Mouse (Mus musculus): ENCODE data around the gene Mphosph9. TPM values are rescaled to one million over a fixed set of nuclear protein-coding genes. Genes with fewer than 3 reads are reported as not detected.

Mphosph9 gene
- total and polyA plus RNA-seq, 3 experiments, result 10.4 to 60.8 (median 10.9) TPM

DNA sequence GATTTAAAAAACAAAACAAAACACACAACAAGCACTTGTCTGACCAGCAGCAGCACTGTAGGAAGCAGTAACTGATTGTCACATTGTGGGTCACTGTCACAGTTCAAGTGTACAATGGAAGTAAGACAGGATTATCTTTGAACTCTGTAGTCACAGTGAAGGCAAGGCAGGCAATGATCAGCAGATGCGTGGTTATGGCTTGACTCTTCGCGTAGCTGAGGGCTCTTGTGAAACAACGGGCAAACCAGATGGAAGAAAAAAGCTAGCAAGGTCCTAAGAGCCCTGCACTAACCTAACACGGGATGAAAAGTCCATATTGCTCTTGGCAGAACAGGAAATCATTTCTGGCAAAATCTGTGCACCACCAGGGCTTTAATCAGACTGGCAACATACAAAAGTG is 76.7 kb downstream of the Mphosph9 start:
- Histone ChIP-seq H3K27me3 (ENCODE audit: control insufficient read depth in 1 of 2, insufficient read depth in 2 of 2, low read length in 2 of 2) (no peaks in the 10 kb centered on the region), H3K9me3 (replicated peaks; ENCODE audit: insufficient read depth, low read length) (no peaks in the 10 kb centered on the region), H3K79me2 (ENCODE audit: control insufficient read depth, insufficient read depth, low read length, poor library complexity) (peaks cover 15% of the 10 kb centered on the region), H3K9ac (ENCODE audit: control insufficient read depth, low read depth, low read length, poor library complexity, severe bottlenecking) (no peak overlapping the region), H3K4me1 (ENCODE audit: control insufficient read depth in 1 of 2, insufficient read depth in 2 of 2, low read length in 2 of 2) (no peaks in the 10 kb centered on the region), H3K36me3 (ENCODE audit: control insufficient read depth in 1 of 2, insufficient read depth in 2 of 2, low read length in 2 of 2) (peaks cover 0 to 3% of the 10 kb centered on the region in 2 experiments), H3K4me3 (ENCODE audit: control insufficient read depth in 1 of 2, insufficient read depth in 1 of 2, low read depth in 2 of 2, low read length in 2 of 2) (no peak overlapping the region), H3K27ac (ENCODE audit: control insufficient read depth, low read depth, low read length) (no peak overlapping the region)
- no peak for TF ChIP-seq ZC3H11A (IDR thresholded peaks at IDR 0.05; ENCODE audit: low read depth, low read length)
- no peak for DNase-seq (ENCODE audit: low read depth, low spot score)

- peaks cover 0 to 3% of the 10 kb centered on the region in 2 experiments for H3K36me3 ChIP-seq (ENCODE audit: control insufficient read depth in 1 of 2, insufficient read depth in 2 of 2, low read length in 2 of 2)
- peaks cover 15% of the 10 kb centered on the region for H3K79me2 ChIP-seq (ENCODE audit: control insufficient read depth, insufficient read depth, low read length, poor library complexity)
- no peaks in the 10 kb centered on the region for H3K4me1 ChIP-seq (ENCODE audit: control insufficient read depth in 1 of 2, insufficient read depth in 2 of 2, low read length in 2 of 2)
- peak; percentile 68 for DNase-seq (ENCODE audit: low read depth, low spot score)
- no peaks in the 10 kb centered on the region for H3K27me3 ChIP-seq (ENCODE audit: control insufficient read depth in 1 of 2, insufficient read depth in 2 of 2, low read length in 2 of 2)
- no peaks in the 10 kb centered on the region for H3K9me3 ChIP-seq (replicated peaks; ENCODE audit: insufficient read depth, low read length)
- peak within 1 kb of the TSS; percentile 98 for H3K9ac ChIP-seq (ENCODE audit: control insufficient read depth, low read depth, low read length, poor library complexity, severe bottlenecking)
- peak within 1 kb of the TSS; percentile 78 to 97 for H3K4me3 ChIP-seq (ENCODE audit: control insufficient read depth in 1 of 2, insufficient read depth in 1 of 2, low read depth in 2 of 2, low read length in 2 of 2)
- peak within 1 kb of the TSS; percentile 67 for H3K27ac ChIP-seq (ENCODE audit: control insufficient read depth, low read depth, low read length)
- TF ChIP-seq RCOR1 (IDR thresholded peaks at IDR 0.05; ENCODE audit: low read depth, low read length), result no peak
- no peak for TF ChIP-seq CHD2 (IDR thresholded peaks at IDR 0.05; ENCODE audit: low read length)
- TF ChIP-seq POLR2AphosphoS2 (IDR thresholded peaks at IDR 0.05; ENCODE audit: low read length), result no peak
- TF ChIP-seq NRF1 (IDR thresholded peaks at IDR 0.05; ENCODE audit: insufficient read depth, low read depth, low read length, poor library complexity, severe bottlenecking), result 0 out of 2 replicates have a peak, but pooled peaks have one; percentile 10
- TF ChIP-seq GABPA (IDR thresholded peaks at IDR 0.05; ENCODE audit: low read depth, low read length), result no peak
- TF ChIP-seq MYC (IDR thresholded peaks at IDR 0.05; ENCODE audit: low read depth, low read length), result 0 out of 2 replicates have a peak, but pooled peaks have one; percentile 23
- TF ChIP-seq GATA1 (IDR thresholded peaks at IDR 0.05; ENCODE audit: low read depth, low read length), result no peak
- no peak for TF ChIP-seq TCF12 (IDR thresholded peaks at IDR 0.05; ENCODE audit: low read depth, low read length)
- TF ChIP-seq MEF2A (IDR thresholded peaks at IDR 0.05; ENCODE audit: extremely low read depth, insufficient replicate concordance, low read depth, low read length, poor library complexity, severe bottlenecking), result no peak
- no peak for TF ChIP-seq E2F4 (IDR thresholded peaks at IDR 0.05; ENCODE audit: borderline replicate concordance, low read depth, low read length)
- TF ChIP-seq JUND (IDR thresholded peaks at IDR 0.05; ENCODE audit: low read depth, low read length), result no peak
- TF ChIP-seq MAX (IDR thresholded peaks at IDR 0.05; ENCODE audit: low read length), result no peak; the same call in 1 of the 2 replicates
- TF ChIP-seq POLR2AphosphoS5 (IDR thresholded peaks at IDR 0.05; ENCODE audit: borderline replicate concordance, low read depth, low read length), result no peak
- TF ChIP-seq CTCF (IDR thresholded peaks at IDR 0.05 in 2 of 3, conservative IDR thresholded peaks at IDR 0.05 in 1 of 3; ENCODE audit: control insufficient read depth in 1 of 3, insufficient read depth in 1 of 3, low read depth in 2 of 3, low read length in 3 of 3, poor library complexity in 1 of 3, severe bottlenecking in 1 of 3), result no peak
- TF ChIP-seq USF2 (IDR thresholded peaks at IDR 0.05; ENCODE audit: borderline replicate concordance in 1 of 2, insufficient read depth in 1 of 2, low read depth in 1 of 2, low read length in 2 of 2), result no peak
- TF ChIP-seq TAL1 (IDR thresholded peaks at IDR 0.05; ENCODE audit: low read length), result no peak
- no peak for TF ChIP-seq RAD21 (IDR thresholded peaks at IDR 0.05; ENCODE audit: low read depth, low read length)
- no peak for TF ChIP-seq ELF1 (IDR thresholded peaks at IDR 0.05; ENCODE audit: low read depth, low read length)
- peak; percentile 83 for TF ChIP-seq ZNF384 (IDR thresholded peaks at IDR 0.05; ENCODE audit: low read depth, low read length)
- TF ChIP-seq CHD1 (IDR thresholded peaks at IDR 0.05; ENCODE audit: low read depth, low read length), result 0 out of 2 replicates have a peak, but pooled peaks have one; percentile 68
- TF ChIP-seq TBP (IDR thresholded peaks at IDR 0.05; ENCODE audit: low read depth, low read length), result 0 out of 2 replicates have a peak, but pooled peaks have one; percentile 22
- TF ChIP-seq MAZ (IDR thresholded peaks at IDR 0.05; ENCODE audit: low read depth, low read length), result peak; percentile 28; the same call in 1 of the 2 replicates
- no peak for TF ChIP-seq KAT2A (conservative IDR thresholded peaks at IDR 0.05; ENCODE audit: low read depth, low read length)
- peak; percentile 56 to 61; a peak in 2 of 4 replicates for TF ChIP-seq POLR2A (IDR thresholded peaks at IDR 0.05; ENCODE audit: control insufficient read depth in 1 of 2, insufficient read depth in 1 of 2, low read depth in 1 of 2, low read length in 2 of 2, poor library complexity in 1 of 2)
- TF ChIP-seq NELFE (IDR thresholded peaks at IDR 0.05; ENCODE audit: low read depth, low read length), result 0 out of 2 replicates have a peak, but pooled peaks have one; percentile 0
- no peak for TF ChIP-seq BHLHE40 (IDR thresholded peaks at IDR 0.05; ENCODE audit: borderline replicate concordance, low read depth, low read length)
- no peak for TF ChIP-seq MYB (IDR thresholded peaks at IDR 0.05; ENCODE audit: low read depth, low read length)
- TF ChIP-seq USF1 (IDR thresholded peaks at IDR 0.05; ENCODE audit: low read depth, low read length), result no peak
Observed at GRCm38 (mm10) chr5:124249614-124250591, 77.9 kb downstream of the Mphosph9 start, which contains the start of gene Pitpnm2. Pitpnm2 (minus strand) TSS chr5:124249760.

All from MEL (cell line).